ENCODE assay signal across 8 mouse cellular contexts in the genomic region with DNA sequence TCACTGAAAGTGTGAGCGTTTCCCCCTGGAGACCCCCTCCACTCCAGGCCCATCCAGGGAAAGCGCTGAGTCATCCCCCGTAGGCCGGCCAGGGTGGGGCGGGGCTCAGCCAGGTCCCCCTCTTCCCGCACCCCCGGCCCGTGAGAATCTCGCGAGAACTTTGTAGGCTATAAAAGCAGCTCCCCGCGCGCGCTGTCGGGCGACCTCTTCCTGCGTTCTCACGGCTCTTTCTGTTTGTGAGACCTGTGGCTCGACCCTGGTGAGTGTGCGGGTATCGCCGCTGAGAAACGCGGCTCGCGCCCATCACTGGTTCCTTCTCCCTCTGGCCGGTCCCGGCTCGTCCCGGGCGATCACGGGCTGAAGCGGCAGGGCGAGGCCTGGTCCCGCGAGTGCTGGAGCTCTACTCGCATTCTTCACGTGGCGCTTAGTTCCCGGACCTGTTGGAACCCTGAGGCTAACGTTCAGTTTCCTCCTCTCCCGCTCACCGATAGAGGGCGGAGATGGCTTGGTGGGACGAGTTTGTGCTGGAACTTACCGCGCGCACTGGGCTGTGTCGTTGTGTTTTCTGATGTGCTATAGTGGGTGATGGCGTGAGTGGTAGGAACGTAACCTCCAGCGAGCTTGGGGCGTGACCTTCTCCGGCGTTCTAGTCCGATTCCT. TPM values are rescaled to one million over a fixed set of nuclear protein-coding genes. Genes with fewer than 3 reads are reported as not detected.
DNase-seq lines count a peak whose midpoint lies in the region; ATAC-seq lines count a peak whose summit lies in the region.

A gene (plus strand): TSS at position 143 of the 660 bp plus-strand sequence.

- H3K27ac ChIP-seq in hindbrain, embryonic 15.5 days (replicated peaks), result peak within 1 kb of the TSS; percentile 79

- DNase-seq in R1 (ENCODE audit: low read depth, low spot score), result peak; percentile 96
- peak; percentile 93 to 94 for DNase-seq in cerebellum, postnatal 25 days
- peak; percentile 87 to 92 for DNase-seq in frontal cortex, postnatal 36 days (ENCODE audit: low spot score in 2 of 2)
- DNase-seq in left cerebral cortex, adult 11 months (ENCODE audit: low spot score), result peak; percentile 82
- DNase-seq in lung, postnatal 4 days, result peak; percentile 96 to 98
- DNase-seq in retina, postnatal 7 days (ENCODE audit: low read depth, low spot score), result peak; percentile 90
- DNase-seq in urinary bladder, adult 2 months (ENCODE audit: low spot score), result peak; percentile 98

- peak; percentile 95 for ATAC-seq in hindbrain, embryonic 15.5 days (ENCODE audit: low FRiP score, low read depth)

- under 1% methylated on average over 56 of the region's 56 CpGs for WGBS in hindbrain, embryonic 15.5 days

- H3K4me3 ChIP-seq in hindbrain, embryonic 15.5 days, result peak within 1 kb of the TSS; percentile 62

- H3K9me3 ChIP-seq in hindbrain, embryonic 15.5 days, result no peaks in the 10 kb centered on the region

- peaks cover 21% of the 10 kb centered on the region for H3K4me1 ChIP-seq in hindbrain, embryonic 15.5 days (replicated peaks)

- peak within 1 kb of the TSS; percentile 51 for H3K9ac ChIP-seq in hindbrain, embryonic 15.5 days

- 0 out of 2 replicates have a peak, but pooled peaks cover 8% of the 10 kb centered on the region for H3K36me3 ChIP-seq in hindbrain, embryonic 15.5 days

- H3K27me3 ChIP-seq in hindbrain, embryonic 15.5 days, result no peaks in the 10 kb centered on the region

- peak within 1 kb of the TSS; percentile 80 for H3K4me2 ChIP-seq in hindbrain, embryonic 15.5 days

RNA-seq across cellular contexts. Expression of the gene that starts here (rescaled TPM):
- polyA plus RNA-seq in hindbrain, embryonic 15.5 days (2015; fragmentation: Nextera tagmentation; extraction: Ambion mirVana), result 446 and 514 TPM in 2 replicates
- 456 and 471 TPM in 2 replicates for polyA plus RNA-seq in urinary bladder, adult 2 months (2012; rRNA removed)

Comparison
In these comparisons a context has a peak if more than half of its experiments do, and no peak if none do; other contexts are left out.
1. Peak in every context shown above with its lines: DNase-seq, ATAC-seq, H3K4me3 ChIP-seq and H3K27ac ChIP-seq.